Mouse (Mus musculus) E14TG2a.4 (cell line): ENCODE results near the gene Prss8.

Experiments used
- CTCF ChIP-seq: conservative IDR thresholded peaks from 2 replicates; pipeline ENCODE4 v1.5.1; 2014; ENCODE audit warnings: low read length
- NANOG ChIP-seq: IDR thresholded peaks from 2 replicates; pipeline ENCODE4 v1.6.1; 2014; ENCODE audit warnings: borderline replicate concordance, low read length, mixed read lengths
- POU5F1 ChIP-seq: IDR thresholded peaks from 2 replicates; pipeline ENCODE4 v1.6.1; 2014; ENCODE audit warnings: low read length, borderline replicate concordance

- TF ChIP-seq CTCF (no peak), POU5F1 (no peak), NANOG (no peak)
Measured at GRCm38 (mm10) chr7:127974413-127974930, 44.6 kb upstream of the Prss8 start.
